Mouse (Mus musculus): ENCODE results near the gene Safb. TPM values are rescaled to one million over a fixed set of nuclear protein-coding genes. Genes with fewer than 3 reads are reported as not detected.
"Not testable (repeated sequence)": the region's sequence is repeated elsewhere in the genome, so short reads cannot be mapped to it uniquely, and the experiment has no call there.

The Safb gene
- polyA plus RNA-seq, 1 experiment from 2014 or later, result 86.9 TPM

GRCm38 (mm10) chr17:56627530-56628277 lies 43.1 kb downstream of the Safb start, which contains the start of gene Catsperd:
Catsperd (plus strand) TSS chr17:56628143.
- H3K9ac ChIP-seq (ENCODE audit: low read length), result peak within 1 kb of the TSS; percentile 92
- H3K4me3 ChIP-seq (ENCODE audit: low read length), result peak within 1 kb of the TSS; percentile 85
- no peaks in the 10 kb centered on the region for H3K9me3 ChIP-seq (ENCODE audit: control insufficient read depth, low read length)
- peak within 1 kb of the TSS; percentile 61 for H3K4me2 ChIP-seq (ENCODE audit: low read depth, low read length)
- peaks cover 9% of the 10 kb centered on the region; the same call in 1 of the 2 replicates for H3K36me3 ChIP-seq (ENCODE audit: control insufficient read depth, insufficient read depth, low read length)
- WGBS, result 7% methylated on average over 26 of the region's 26 CpGs
- H3K27me3 ChIP-seq (ENCODE audit: control insufficient read depth, insufficient read depth, low read depth, low read length), result no peaks in the 10 kb centered on the region
- H3K27ac ChIP-seq (ENCODE audit: low read length), result peak within 1 kb of the TSS; percentile 42; the same call in 1 of the 2 replicates
- peaks cover 10% of the 10 kb centered on the region for H3K4me1 ChIP-seq (replicated peaks; ENCODE audit: control insufficient read depth, insufficient read depth, low read length)
- peak; percentile 39 for ATAC-seq (ENCODE audit: low read depth)

GRCm38 (mm10) chr17:56629800-56630781 lies 45.5 kb downstream of the Safb start:
- not testable (repeated sequence) for H3K4me1 ChIP-seq (replicated peaks; ENCODE audit: control insufficient read depth, insufficient read depth, low read length); H3K27ac ChIP-seq (ENCODE audit: low read length); H3K9ac ChIP-seq (ENCODE audit: low read length); H3K4me3 ChIP-seq (ENCODE audit: low read length); ATAC-seq (ENCODE audit: low read depth); H3K9me3 ChIP-seq (ENCODE audit: control insufficient read depth, low read length); H3K4me2 ChIP-seq (ENCODE audit: low read depth, low read length); H3K27me3 ChIP-seq (ENCODE audit: control insufficient read depth, insufficient read depth, low read depth, low read length); H3K36me3 ChIP-seq (ENCODE audit: control insufficient read depth, insufficient read depth, low read length)
- 77% methylated on average over 27 of the region's 27 CpGs for WGBS

GRCm38 (mm10) chr17:56631807-56632206 lies 47.2 kb downstream of the Safb start:
- no peaks in the 10 kb centered on the region for H3K9me3 ChIP-seq (ENCODE audit: control insufficient read depth, low read length)
- H3K27ac ChIP-seq (ENCODE audit: low read length), result no peak overlapping the region
- H3K27me3 ChIP-seq (ENCODE audit: control insufficient read depth, insufficient read depth, low read depth, low read length), result no peaks in the 10 kb centered on the region
- H3K4me1 ChIP-seq (replicated peaks; ENCODE audit: control insufficient read depth, insufficient read depth, low read length), result no peaks in the 10 kb centered on the region; the same call in 1 of the 2 replicates
- no peak overlapping the region for H3K4me2 ChIP-seq (ENCODE audit: low read depth, low read length)
- H3K36me3 ChIP-seq (ENCODE audit: control insufficient read depth, insufficient read depth, low read length), result no peaks in the 10 kb centered on the region
- H3K9ac ChIP-seq (ENCODE audit: low read length), result no peak overlapping the region
- 54% methylated on average over 4 of the region's 4 CpGs for WGBS
- H3K4me3 ChIP-seq (ENCODE audit: low read length), result no peak overlapping the region
- ATAC-seq (ENCODE audit: low read depth), result no peak

- no peak for ATAC-seq (ENCODE audit: low read depth)
- Histone ChIP-seq H3K9me3 (ENCODE audit: control insufficient read depth, low read length) (no peaks in the 10 kb centered on the region), H3K36me3 (ENCODE audit: control insufficient read depth, insufficient read depth, low read length) (no peaks in the 10 kb centered on the region), H3K4me3 (ENCODE audit: low read length) (no peak overlapping the region), H3K4me1 (replicated peaks; ENCODE audit: control insufficient read depth, insufficient read depth, low read length) (no peaks in the 10 kb centered on the region), H3K4me2 (ENCODE audit: low read depth, low read length) (no peak overlapping the region), H3K27me3 (ENCODE audit: control insufficient read depth, insufficient read depth, low read depth, low read length) (no peaks in the 10 kb centered on the region), H3K27ac (ENCODE audit: low read length) (no peak overlapping the region), H3K9ac (ENCODE audit: low read length) (no peak overlapping the region)
- WGBS, result 79% methylated on average over 6 of the region's 6 CpGs
Observed at GRCm38 (mm10) chr17:56634023-56634422, 49.4 kb downstream of the Safb start.

GRCm38 (mm10) chr17:56643237-56643636 lies 58.6 kb downstream of the Safb start:
- no peak for ATAC-seq (ENCODE audit: low read depth)
- Histone ChIP-seq H3K4me3 (ENCODE audit: low read length) (no peak overlapping the region), H3K4me1 (replicated peaks; ENCODE audit: control insufficient read depth, insufficient read depth, low read length) (no peaks in the 10 kb centered on the region), H3K9me3 (ENCODE audit: control insufficient read depth, low read length) (no peaks in the 10 kb centered on the region), H3K4me2 (ENCODE audit: low read depth, low read length) (no peak overlapping the region), H3K9ac (ENCODE audit: low read length) (no peak overlapping the region), H3K27me3 (ENCODE audit: control insufficient read depth, insufficient read depth, low read depth, low read length) (no peaks in the 10 kb centered on the region), H3K27ac (ENCODE audit: low read length) (no peak overlapping the region), H3K36me3 (ENCODE audit: control insufficient read depth, insufficient read depth, low read length) (no peaks in the 10 kb centered on the region)
- WGBS, result 78% methylated on average over 4 of the region's 4 CpGs

DNA sequence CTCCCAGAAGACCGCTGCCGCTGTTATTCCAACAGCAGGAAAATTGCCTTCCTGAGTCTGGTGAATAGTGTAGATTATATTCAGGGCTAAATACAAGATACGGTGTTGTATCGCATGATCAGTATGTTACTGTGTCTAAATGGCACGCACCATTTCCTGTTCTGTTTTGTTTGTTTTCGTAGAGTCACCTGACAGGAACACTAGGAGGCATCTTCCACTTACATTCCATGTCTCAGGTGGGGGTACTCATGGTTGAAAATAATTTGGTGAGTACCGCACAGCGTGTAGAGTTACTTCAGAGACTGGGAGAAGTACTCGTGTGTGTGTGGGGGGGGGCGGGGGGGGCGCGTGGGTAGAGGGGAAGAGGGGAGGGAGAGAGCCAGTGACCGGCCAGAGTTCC lies 62.9 kb downstream of the Safb start:
- Histone ChIP-seq H3K27me3 (ENCODE audit: control insufficient read depth, insufficient read depth, low read depth, low read length) (0 out of 2 replicates have a peak, but pooled peaks cover 2% of the 10 kb centered on the region), H3K27ac (ENCODE audit: low read length) (no peak overlapping the region), H3K4me2 (ENCODE audit: low read depth, low read length) (no peak overlapping the region), H3K4me3 (ENCODE audit: low read length) (no peak overlapping the region), H3K36me3 (ENCODE audit: control insufficient read depth, insufficient read depth, low read length) (no peaks in the 10 kb centered on the region), H3K4me1 (replicated peaks; ENCODE audit: control insufficient read depth, insufficient read depth, low read length) (0 out of 2 replicates have a peak, but pooled peaks cover 2% of the 10 kb centered on the region), H3K9ac (ENCODE audit: low read length) (no peak overlapping the region), H3K9me3 (ENCODE audit: control insufficient read depth, low read length) (no peaks in the 10 kb centered on the region)
- 44% methylated on average over 12 of the region's 13 CpGs for WGBS
- no peak for ATAC-seq (ENCODE audit: low read depth)

DNA sequence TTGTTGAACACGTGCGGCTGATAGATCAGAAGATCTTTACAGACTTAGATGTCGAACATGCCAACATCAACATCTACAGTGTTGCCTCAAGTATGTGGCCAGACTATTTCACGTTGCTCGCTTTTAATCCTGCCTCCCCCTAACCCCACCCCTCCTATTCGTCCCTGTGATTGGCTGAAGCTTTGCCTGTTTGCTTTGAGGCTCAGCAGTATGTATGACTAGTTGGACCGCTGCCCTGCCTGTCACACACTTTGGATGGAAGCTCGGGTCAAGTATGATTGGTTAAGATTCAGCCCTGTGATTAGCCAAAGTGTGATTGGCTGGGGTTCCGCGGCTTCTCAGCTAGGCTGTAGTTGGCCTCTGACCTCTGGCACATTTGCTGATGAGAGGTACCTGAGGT lies 67.2 kb downstream of the Safb start:
- peak; percentile 64 for ATAC-seq (ENCODE audit: low read depth)
- no peak overlapping the region for H3K4me3 ChIP-seq (ENCODE audit: low read length)

DNA sequence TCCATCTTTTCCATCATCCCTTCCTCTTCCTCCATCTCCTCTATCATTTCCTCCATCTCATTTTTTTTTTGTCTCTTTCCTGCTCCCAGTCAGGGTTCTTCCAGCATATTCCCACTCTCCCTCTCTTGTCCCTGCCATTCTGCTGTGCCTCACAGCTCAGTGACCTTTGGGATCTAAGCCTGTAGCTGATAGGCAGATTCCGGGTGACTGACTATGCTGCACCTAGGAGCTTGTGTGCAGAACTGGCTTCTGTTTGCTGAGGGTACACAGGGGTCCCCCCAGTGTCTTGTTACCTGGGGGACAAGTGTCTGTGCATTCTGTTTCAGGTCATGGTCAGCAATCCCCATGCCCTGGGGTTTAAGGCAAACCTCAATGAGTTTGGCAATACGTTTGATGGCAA lies 70.1 kb downstream of the Safb start:
- H3K4me1 ChIP-seq (replicated peaks; ENCODE audit: control insufficient read depth, insufficient read depth, low read length), result 0 out of 2 replicates have a peak, but pooled peaks cover 2% of the 10 kb centered on the region
- no peak overlapping the region for H3K4me3 ChIP-seq (ENCODE audit: low read length)
- no peak overlapping the region for H3K27ac ChIP-seq (ENCODE audit: low read length)
- 53% methylated on average over 2 of the region's 2 CpGs for WGBS
- H3K9me3 ChIP-seq (ENCODE audit: control insufficient read depth, low read length), result no peaks in the 10 kb centered on the region
- no peaks in the 10 kb centered on the region for H3K27me3 ChIP-seq (ENCODE audit: control insufficient read depth, insufficient read depth, low read depth, low read length)
- H3K9ac ChIP-seq (ENCODE audit: low read length), result no peak overlapping the region
- no peak overlapping the region for H3K4me2 ChIP-seq (ENCODE audit: low read depth, low read length)
- ATAC-seq (ENCODE audit: low read depth), result no peak
- H3K36me3 ChIP-seq (ENCODE audit: control insufficient read depth, insufficient read depth, low read length), result no peaks in the 10 kb centered on the region

More for the DNA sequence above, 67.2 kb downstream of the Safb start:
- H3K36me3 ChIP-seq (ENCODE audit: control insufficient read depth, insufficient read depth, low read length), result no peaks in the 10 kb centered on the region
- 0 out of 2 replicates have a peak, but pooled peaks cover 2% of the 10 kb centered on the region for H3K4me1 ChIP-seq (replicated peaks; ENCODE audit: control insufficient read depth, insufficient read depth, low read length)
- 19% methylated on average over 10 of the region's 10 CpGs for WGBS
- no peak overlapping the region for H3K4me2 ChIP-seq (ENCODE audit: low read depth, low read length)
- 0 out of 2 replicates have a peak, but pooled peaks cover 2% of the 10 kb centered on the region for H3K27me3 ChIP-seq (ENCODE audit: control insufficient read depth, insufficient read depth, low read depth, low read length)
- H3K9me3 ChIP-seq (ENCODE audit: control insufficient read depth, low read length), result no peaks in the 10 kb centered on the region
- no peak overlapping the region for H3K9ac ChIP-seq (ENCODE audit: low read length)
- H3K27ac ChIP-seq (ENCODE audit: low read length), result no peak overlapping the region

GRCm38 (mm10) chr17:56655311-56655710 lies 70.7 kb downstream of the Safb start:
- H3K4me2 ChIP-seq (ENCODE audit: low read depth, low read length), result no peak overlapping the region
- 0 out of 2 replicates have a peak, but pooled peaks cover 2% of the 10 kb centered on the region for H3K4me1 ChIP-seq (replicated peaks; ENCODE audit: control insufficient read depth, insufficient read depth, low read length)
- WGBS, result 71% methylated on average over 3 of the region's 3 CpGs
- no peak for ATAC-seq (ENCODE audit: low read depth)
- H3K9ac ChIP-seq (ENCODE audit: low read length), result no peak overlapping the region
- H3K36me3 ChIP-seq (ENCODE audit: control insufficient read depth, insufficient read depth, low read length), result no peaks in the 10 kb centered on the region
- H3K27me3 ChIP-seq (ENCODE audit: control insufficient read depth, insufficient read depth, low read depth, low read length), result no peaks in the 10 kb centered on the region
- H3K9me3 ChIP-seq (ENCODE audit: control insufficient read depth, low read length), result no peaks in the 10 kb centered on the region
- no peak overlapping the region for H3K4me3 ChIP-seq (ENCODE audit: low read length)
- no peak overlapping the region for H3K27ac ChIP-seq (ENCODE audit: low read length)

All from lung, embryonic 16.5 days (tissue).